Mouse (Mus musculus): Measurements from ENCODE around the gene Ppp4c.
A peak's percentile ranks its signal among the peaks of the same experiment; 100 is the strongest.
"Not testable (repeated sequence)": the region's sequence is repeated elsewhere in the genome, so short reads cannot be mapped to it uniquely, and the experiment has no call there.

The Ppp4c gene

GRCm38 (mm10) chr7:126779983-126780970 lies 12.0 kb downstream of the Ppp4c start:
- peak; percentile 88 for DNase-seq

DNA sequence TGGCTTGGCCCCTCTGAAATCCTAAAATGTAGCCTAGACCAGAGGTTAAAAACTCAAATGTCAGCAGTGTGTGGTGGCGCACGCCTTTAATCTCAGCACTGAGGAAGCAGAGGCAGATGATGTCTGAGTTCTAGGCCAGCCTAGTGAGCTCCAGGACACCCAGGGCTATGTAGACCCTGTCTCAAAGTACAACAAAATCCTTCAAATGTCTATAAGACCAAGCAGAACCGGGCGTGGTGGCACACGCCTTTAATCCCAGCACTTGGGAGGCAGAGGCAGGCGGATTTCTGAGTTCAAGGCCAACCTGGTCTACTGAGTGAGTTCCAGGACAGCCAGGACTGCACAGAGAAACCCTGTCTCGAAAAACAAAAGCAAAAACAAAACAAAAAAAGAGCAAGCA lies 13.2 kb downstream of the Ppp4c start:
- not testable (repeated sequence) for DNase-seq

- peak; percentile 69 for DNase-seq
These were observed 14.1 kb downstream of the Ppp4c start for GRCm38 (mm10) chr7:126778147-126778546.

DNA sequence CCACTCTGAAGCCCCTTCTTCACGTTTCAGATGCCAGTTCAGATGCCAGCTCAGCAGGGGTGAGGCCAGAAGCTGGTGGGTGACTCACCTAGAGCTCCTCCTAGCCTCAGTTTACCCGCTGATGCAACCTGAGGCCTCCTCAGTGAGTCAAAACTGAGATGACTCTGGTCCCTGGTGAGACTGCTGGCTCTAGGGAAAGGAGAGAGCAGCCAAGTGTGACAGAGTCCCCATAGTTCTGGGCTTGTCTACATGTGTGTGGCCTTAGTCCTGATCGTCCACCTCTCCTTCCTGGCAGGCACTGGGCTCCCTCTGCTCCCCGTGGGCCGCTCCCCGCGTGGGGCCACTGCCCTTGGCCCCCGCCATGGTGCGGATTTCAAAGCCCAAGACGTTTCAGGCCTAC lies 14.8 kb downstream of the Ppp4c start:
- peak; percentile 74 for DNase-seq

- DNase-seq: peak; percentile 96
These were observed 15.7 kb downstream of the Ppp4c start, which contains the start of gene Ypel3 for GRCm38 (mm10) chr7:126776598-126777057. Ypel3 (plus strand) TSS chr7:126776955.

- no peak for DNase-seq
These were observed 16.4 kb downstream of the Ppp4c start for GRCm38 (mm10) chr7:126775978-126776234.

GRCm38 (mm10) chr7:126775185-126775977 lies 16.9 kb downstream of the Ppp4c start:
- DNase-seq: peak; percentile 46

DNA sequence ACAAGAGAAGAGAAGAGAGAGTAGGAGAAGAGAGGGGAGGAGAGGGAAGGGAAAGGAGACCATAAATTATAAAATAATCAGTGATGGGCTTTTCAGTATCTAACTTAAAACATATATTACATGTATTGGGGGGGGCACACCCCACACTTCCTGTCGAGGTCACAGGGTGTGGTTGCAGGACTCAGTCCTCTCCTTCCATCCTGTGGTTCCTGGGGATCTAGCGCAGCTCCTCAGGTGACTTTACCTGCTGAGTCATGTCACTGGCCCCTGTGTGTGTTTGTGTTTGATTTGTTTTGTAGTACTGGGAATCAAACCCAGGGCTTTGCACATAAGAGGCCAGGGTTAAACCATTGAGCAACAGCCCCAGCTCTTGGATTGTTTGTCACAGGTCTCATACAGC lies 17.8 kb downstream of the Ppp4c start:
- DNase-seq: peak; percentile 21

DNA sequence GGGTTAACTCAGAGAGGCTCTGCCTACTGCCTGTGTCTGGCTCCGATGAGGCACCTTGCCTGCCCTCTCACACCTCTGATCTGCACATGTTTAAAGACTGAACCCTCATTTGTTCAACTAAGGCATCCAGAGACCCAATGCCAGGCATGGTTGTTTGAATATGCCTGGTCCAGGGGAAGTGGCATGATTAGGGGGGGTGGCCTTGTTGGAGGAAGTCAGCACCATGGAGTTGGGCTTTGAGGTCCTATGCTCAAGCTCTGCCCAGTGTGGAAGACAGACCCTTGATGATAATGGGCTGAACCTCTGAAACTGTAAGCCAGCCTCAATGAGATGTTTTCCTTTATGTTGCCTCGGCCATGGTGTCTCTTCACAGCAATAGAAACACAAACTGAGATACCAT lies 18.9 kb downstream of the Ppp4c start:
- DNase-seq: peak; percentile 25

DNA sequence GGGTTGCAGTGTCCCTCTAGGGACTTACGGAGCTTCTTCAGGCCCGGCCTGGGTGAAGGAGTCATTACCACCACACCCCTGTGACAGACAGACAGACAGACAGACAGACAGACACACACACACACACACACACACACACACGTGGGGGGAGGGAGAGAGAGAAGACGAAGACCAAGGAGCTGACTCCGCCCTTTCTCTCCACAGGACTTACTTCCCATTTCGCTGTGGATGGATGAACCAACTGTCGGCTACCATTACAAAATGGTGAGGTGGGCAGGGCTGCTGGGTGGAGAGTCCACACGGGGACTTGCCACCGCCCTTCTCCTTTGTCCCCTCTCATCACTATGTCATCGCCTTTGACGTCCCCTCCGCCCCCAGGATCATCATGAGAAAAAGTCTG lies 21.5 kb downstream of the Ppp4c start:
- DNase-seq: no peak

GRCm38 (mm10) chr7:126767001-126767400 lies 25.3 kb downstream of the Ppp4c start:
- no peak for DNase-seq

DNA sequence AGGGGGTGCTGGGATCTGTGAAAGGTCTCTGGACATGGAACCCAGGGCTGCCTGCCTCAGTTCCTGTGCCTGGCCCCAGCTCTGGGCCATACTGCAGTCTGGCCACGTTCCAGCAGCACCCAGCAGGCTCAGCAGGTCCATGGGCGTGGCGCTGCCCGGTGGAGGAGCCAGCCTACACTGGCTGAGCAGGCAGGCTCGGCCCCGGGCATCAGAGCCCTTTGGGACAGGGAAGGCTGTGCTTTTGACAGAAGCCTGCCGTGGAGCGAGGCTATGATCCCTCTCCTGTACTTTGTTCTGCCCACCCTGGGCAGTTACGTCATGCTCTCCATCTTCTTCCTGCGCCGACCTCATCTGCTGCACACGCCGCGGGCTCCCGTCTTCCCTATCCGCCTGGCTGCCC lies 26.1 kb downstream of the Ppp4c start, which contains the start of gene Gdpd3:
Gdpd3 (plus strand) TSS at position 134 of the 400 bp plus-strand sequence.
- peak; percentile 11 for DNase-seq

GRCm38 (mm10) chr7:126765540-126765939 lies 26.8 kb downstream of the Ppp4c start:
- DNase-seq: peak; percentile 22

- DNase-seq: peak; percentile 31
These were observed 29.8 kb downstream of the Ppp4c start for GRCm38 (mm10) chr7:126762471-126763008.

- no peak for DNase-seq
These were observed 30.7 kb downstream of the Ppp4c start for GRCm38 (mm10) chr7:126761529-126762067.

- DNase-seq: no peak
These were observed 31.3 kb downstream of the Ppp4c start for GRCm38 (mm10) chr7:126760956-126761355.

DNA sequence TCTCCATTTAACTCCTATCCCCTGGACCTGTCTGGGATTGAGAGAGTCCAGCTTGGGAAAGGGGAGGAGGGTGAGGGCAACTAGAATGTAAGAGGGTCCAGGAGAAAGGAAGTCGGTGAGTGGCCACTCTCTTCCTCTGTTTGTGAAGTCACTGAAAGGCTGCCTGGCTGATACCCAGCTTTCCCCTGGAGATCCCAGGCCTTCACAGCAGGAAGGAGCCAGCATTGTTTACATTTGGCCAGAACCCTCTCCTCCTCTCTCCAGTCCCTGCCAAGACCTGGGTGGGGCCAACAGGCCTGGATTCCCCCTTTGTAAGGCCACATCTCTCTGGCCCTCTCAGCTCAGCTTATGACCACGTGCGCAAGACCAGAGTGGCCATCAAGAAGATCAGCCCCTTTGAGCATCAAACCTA lies 31.9 kb downstream of the Ppp4c start:
- DNase-seq: peak; percentile 85

- peak; percentile 76 for DNase-seq
These were observed 32.5 kb downstream of the Ppp4c start for GRCm38 (mm10) chr7:126759672-126760390.

DNA sequence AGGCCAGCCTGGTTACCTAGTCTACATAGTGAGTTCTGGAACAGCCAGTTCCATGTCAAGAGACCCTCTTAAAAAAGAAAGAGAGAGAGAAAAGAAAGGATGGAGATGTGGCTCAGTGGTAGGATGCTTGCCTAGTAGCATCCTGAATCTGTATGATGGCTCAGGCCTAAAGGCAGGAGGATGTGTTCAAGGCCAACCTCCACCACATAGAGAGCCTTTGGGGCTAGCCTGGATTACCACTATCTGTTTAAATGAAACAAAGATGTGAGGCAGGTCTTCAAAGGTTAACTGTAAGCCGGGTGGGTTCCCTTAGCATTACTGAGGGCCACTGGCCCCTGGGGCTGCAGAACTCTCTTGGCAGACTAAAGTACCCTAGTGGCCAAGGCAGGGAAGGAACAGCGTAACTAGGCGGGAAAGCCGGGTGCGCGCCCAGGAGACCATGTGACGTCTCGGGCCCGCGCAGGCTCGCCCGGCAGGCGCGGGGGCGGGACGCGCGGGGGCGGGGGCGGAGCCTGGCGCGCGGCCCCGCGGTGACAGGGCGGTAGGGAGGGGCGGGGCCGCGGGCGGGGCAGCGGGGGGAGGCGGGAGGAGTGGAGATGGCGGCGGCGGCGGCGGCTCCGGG lies 33.1 kb downstream of the Ppp4c start, which contains the start of gene Mapk3:
Mapk3 (plus strand) TSS at position 552 of the 622 bp plus-strand sequence.
- peak; percentile 93 for DNase-seq

GRCm38 (mm10) chr7:126758539-126758938 lies 33.8 kb downstream of the Ppp4c start:
- DNase-seq: no peak

- DNase-seq: peak; percentile 88
These were observed 37.4 kb downstream of the Ppp4c start for GRCm38 (mm10) chr7:126754866-126755265.
